Mouse (Mus musculus) erythroblast, embryonic 14.5 days (primary cell): ENCODE measurements around the gene Stard3.

ENCODE experiments used
- GATA1 ChIP-seq: IDR thresholded peaks from 2 replicates; pipeline ENCODE4 v1.6.1; 2012; ENCODE audit warnings: low read length, inconsistent platforms, mixed read lengths
- TAL1 ChIP-seq: IDR thresholded peaks from 3 replicates; pipeline ENCODE4 v1.6.1; 2012; ENCODE audit warnings: low read length, inconsistent platforms, mixed read lengths

DNA sequence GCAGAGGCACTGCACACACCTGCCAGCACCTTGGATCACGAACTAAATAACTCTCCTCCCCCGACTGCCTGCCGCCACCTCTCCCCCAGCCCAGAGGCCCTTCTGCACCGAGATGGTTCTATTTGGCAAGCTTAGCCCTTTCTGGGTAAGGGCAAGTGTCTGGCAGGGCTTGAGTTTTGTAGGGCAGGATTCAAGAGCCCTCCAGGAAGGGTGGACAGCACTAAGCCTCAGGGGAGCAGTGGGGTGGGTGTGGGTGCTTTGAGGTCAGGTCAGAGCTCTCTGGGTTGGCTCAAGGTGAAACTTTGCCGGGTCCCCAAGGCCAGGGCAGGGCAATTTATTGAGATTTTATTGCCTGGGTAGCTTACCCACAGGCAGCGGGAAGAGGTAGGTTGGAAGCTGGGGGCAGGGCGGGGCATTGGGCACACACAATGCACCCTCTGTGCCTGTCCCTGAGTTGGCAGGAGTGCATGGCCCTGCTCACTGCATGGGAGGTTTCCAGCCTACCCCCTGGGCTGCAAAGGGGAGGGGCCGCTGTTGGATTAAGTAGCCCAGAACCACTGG lies 4.4 kb upstream of the Stard3 start:
- no peak for TF ChIP-seq TAL1
- no peak for TF ChIP-seq GATA1
